Mouse (Mus musculus) limb, embryonic 11.5 days (tissue): Measurements from ENCODE around the gene Scarb1. TPM values are rescaled to one million over a fixed set of nuclear protein-coding genes. Genes with fewer than 3 reads are reported as not detected.

Experiments used
- ATAC-seq: fragments of 200-750 bp; cut with Nextera tagmentation; 2 replicates; pipeline ENCODE4 v1.8.0; 2017; ENCODE audit warnings: low read depth; ENCODE audit not compliant: insufficient number of reproducible peaks, low FRiP score, low TSS enrichment
- DNase-seq: peaks from one replicate; pipeline ENCODE4 v3.0.0-alpha.2; 2015; ENCODE audit warnings: low spot score
- H3K27ac ChIP-seq: fragments of 300-500 bp; sonication (generic); replicated peaks from 2 replicates; pipeline ENCODE4 v1.5.1; 2014; ENCODE audit warnings: low read depth, mild to moderate bottlenecking, low read length
- H3K27me3 ChIP-seq: fragments of 300-500 bp; sonication (generic); 2 replicates; pipeline ENCODE4 v1.6.1; 2014; ENCODE audit warnings: mild to moderate bottlenecking, low read length, mixed read lengths; ENCODE audit not compliant: control insufficient read depth, insufficient read depth
- H3K36me3 ChIP-seq: fragments of 300-500 bp; sonication (generic); 2 replicates; pipeline ENCODE4 v1.6.1; 2014; ENCODE audit warnings: mild to moderate bottlenecking, low read length, moderate library complexity, mixed read lengths; ENCODE audit not compliant: control insufficient read depth, insufficient read depth
- H3K4me1 ChIP-seq: fragments of 300-500 bp; sonication (generic); 2 replicates; pipeline ENCODE4 v1.6.1; 2014; ENCODE audit warnings: low read length, mixed read lengths; ENCODE audit not compliant: control insufficient read depth, insufficient read depth
- H3K4me2 ChIP-seq: fragments of 300-500 bp; sonication (generic); 2 replicates; pipeline ENCODE4 v1.6.1; 2014; ENCODE audit warnings: low read depth, mild to moderate bottlenecking, moderate library complexity; ENCODE audit not compliant: severe bottlenecking
- H3K4me3 ChIP-seq: fragments of 300-500 bp; sonication (generic); 2 replicates; pipeline ENCODE4 v1.5.1; 2014; ENCODE audit warnings: low read depth, low read length
- H3K9ac ChIP-seq: fragments of 300-500 bp; sonication (generic); 2 replicates; pipeline ENCODE4 v1.6.1; 2014; ENCODE audit warnings: mild to moderate bottlenecking, low read length
- H3K9me3 ChIP-seq: fragments of 300-500 bp; sonication (generic); 2 replicates; pipeline ENCODE4 v1.6.1; 2016; ENCODE audit warnings: low read length; ENCODE audit not compliant: control insufficient read depth
- WGBS: fragments of 180-500 bp; shearing (Covaris S2); extraction: QIAGEN DNeasy Blood & Tissue Kit; methylation state at CpG from one replicate; pipeline ENCODE4 v1.1.7; 2014; 5-methylcytosine and 5-hydroxymethylcytosine counted together
- polyA plus RNA-seq: library from polyadenylated mRNA; unstranded; fragments of >200 nt; fragmentation: Nextera tagmentation; extraction: Ambion mirVana; gene quantifications from 2 replicates; pipeline ENCODE4 v1.2.1, GENCODE M21; 2014

The Scarb1 gene
- polyA plus RNA-seq, 1 experiment from 2014 or later, result 30.3 TPM

- Histone ChIP-seq H3K4me3 (no peak overlapping the region), H3K27me3 (no peaks in the 10 kb centered on the region), H3K4me2 (no peak overlapping the region), H3K27ac (no peak overlapping the region), H3K9me3 (no peaks in the 10 kb centered on the region), H3K4me1 (no peaks in the 10 kb centered on the region), H3K9ac (no peak overlapping the region), H3K36me3 (no peaks in the 10 kb centered on the region)
- DNase-seq (no peak), ATAC-seq (no peak)
- WGBS, result 77% methylated on average over 8 of the region's 8 CpGs
Measured at GRCm38 (mm10) chr5:125234399-125234798, 106.5 kb downstream of the Scarb1 start.

GRCm38 (mm10) chr5:125233478-125233877 lies 107.4 kb downstream of the Scarb1 start:
- Histone ChIP-seq H3K27me3 (no peaks in the 10 kb centered on the region), H3K4me3 (no peak overlapping the region), H3K9ac (no peak overlapping the region), H3K36me3 (no peaks in the 10 kb centered on the region), H3K4me1 (no peaks in the 10 kb centered on the region), H3K9me3 (no peaks in the 10 kb centered on the region), H3K4me2 (no peak overlapping the region), H3K27ac (no peak overlapping the region)
- ATAC-seq (no peak), DNase-seq (no peak)
- 95% methylated on average over 1 of the region's 1 CpGs for WGBS

- Histone ChIP-seq H3K27me3 (no peaks in the 10 kb centered on the region), H3K9ac (no peak overlapping the region), H3K4me1 (no peaks in the 10 kb centered on the region), H3K4me3 (no peak overlapping the region), H3K9me3 (peaks cover 4% of the 10 kb centered on the region; the same call in 1 of the 2 replicates), H3K4me2 (no peak overlapping the region), H3K27ac (no peak overlapping the region), H3K36me3 (no peaks in the 10 kb centered on the region)
- ATAC-seq (no peak), DNase-seq (no peak)
- WGBS, result 85% methylated on average over 7 of the region's 7 CpGs
Measured at GRCm38 (mm10) chr5:125232443-125232979, 108.4 kb downstream of the Scarb1 start.

- Histone ChIP-seq H3K27ac (no peak overlapping the region), H3K27me3 (no peaks in the 10 kb centered on the region), H3K4me2 (no peak overlapping the region), H3K36me3 (no peaks in the 10 kb centered on the region), H3K4me1 (no peaks in the 10 kb centered on the region), H3K4me3 (no peak overlapping the region), H3K9ac (no peak overlapping the region), H3K9me3 (peaks cover 5% of the 10 kb centered on the region; the same call in 1 of the 2 replicates)
- DNase-seq (no peak), ATAC-seq (no peak)
- 86% methylated on average over 5 of the region's 5 CpGs for WGBS
Measured at GRCm38 (mm10) chr5:125230463-125230862, 110.4 kb downstream of the Scarb1 start.

GRCm38 (mm10) chr5:125229097-125229496 lies 111.8 kb downstream of the Scarb1 start:
- Histone ChIP-seq H3K36me3 (no peaks in the 10 kb centered on the region), H3K4me1 (no peaks in the 10 kb centered on the region), H3K4me3 (no peak overlapping the region), H3K9ac (no peak overlapping the region), H3K9me3 (peaks cover 5% of the 10 kb centered on the region; the same call in 1 of the 2 replicates), H3K27me3 (no peaks in the 10 kb centered on the region), H3K27ac (no peak overlapping the region), H3K4me2 (no peak overlapping the region)
- DNase-seq (no peak), ATAC-seq (no peak)
- WGBS, result 67% methylated on average over 2 of the region's 2 CpGs

GRCm38 (mm10) chr5:125227699-125228098 lies 113.2 kb downstream of the Scarb1 start:
- 97% methylated on average over 4 of the region's 4 CpGs for WGBS
- DNase-seq (no peak), ATAC-seq (no peak)
- Histone ChIP-seq H3K4me3 (no peak overlapping the region), H3K4me2 (no peak overlapping the region), H3K9ac (no peak overlapping the region), H3K27ac (no peak overlapping the region), H3K36me3 (no peaks in the 10 kb centered on the region), H3K27me3 (no peaks in the 10 kb centered on the region), H3K9me3 (peaks cover 5% of the 10 kb centered on the region; the same call in 1 of the 2 replicates), H3K4me1 (no peaks in the 10 kb centered on the region)

Other genes starting within 250 kb of the Scarb1 start
- 23.6 and 24.3 TPM in 2 replicates for gene Ncor2, start 161.9 kb downstream of the Scarb1 start, polyA plus RNA-seq
- gene Gm10382, start 48.2 kb upstream of the Scarb1 start, polyA plus RNA-seq, result 0.28 TPM in 1 of 2 replicates, not detected in the other
- 979 and 1,019 TPM in 2 replicates for gene Ubc, start 49.1 kb upstream of the Scarb1 start, polyA plus RNA-seq
- 12.4 and 14.2 TPM in 2 replicates for gene Dhx37, start 93.0 kb upstream of the Scarb1 start, polyA plus RNA-seq
- gene Bri3bp, start 100.5 kb upstream of the Scarb1 start, polyA plus RNA-seq, result 36.9 and 39.3 TPM in 2 replicates
- gene Aacs, start 134.7 kb upstream of the Scarb1 start, polyA plus RNA-seq, result 35.7 and 40.5 TPM in 2 replicates
- 0.08 and 0.09 TPM in 2 replicates for gene Tmem132b, start 190.7 kb upstream of the Scarb1 start, polyA plus RNA-seq